Mouse (Mus musculus) left cerebral cortex, postnatal 25 days (tissue): Measurements from ENCODE around the gene Azin2. TPM values are rescaled to one million over a fixed set of nuclear protein-coding genes. Genes with fewer than 3 reads are reported as not detected.
A peak's percentile ranks its signal among the peaks of the same experiment; 100 is the strongest.

Experiments
- DNase-seq, 2 experiments: peaks; one replicate each; pipeline ENCODE4 v3.0.0; 2022; ENCODE audit warnings: low spot score in 2 of 2, mixed read lengths in 1 of 2
- intact Hi-C: fragments of 180-260 bp; cut with DNase I; formaldehyde crosslinking; loops from one replicate; pipeline ENCODE4 v1.15.1; 2025
- total RNA-seq, 2 experiments: library from RNA; stranded (reverse); gene quantifications; 2 replicates each; pipeline ENCODE4 v1.2.3; 2021

Gene Azin2
- 10 to 100 TPM; 48.8 to 51.4 TPM for total RNA-seq

DNA sequence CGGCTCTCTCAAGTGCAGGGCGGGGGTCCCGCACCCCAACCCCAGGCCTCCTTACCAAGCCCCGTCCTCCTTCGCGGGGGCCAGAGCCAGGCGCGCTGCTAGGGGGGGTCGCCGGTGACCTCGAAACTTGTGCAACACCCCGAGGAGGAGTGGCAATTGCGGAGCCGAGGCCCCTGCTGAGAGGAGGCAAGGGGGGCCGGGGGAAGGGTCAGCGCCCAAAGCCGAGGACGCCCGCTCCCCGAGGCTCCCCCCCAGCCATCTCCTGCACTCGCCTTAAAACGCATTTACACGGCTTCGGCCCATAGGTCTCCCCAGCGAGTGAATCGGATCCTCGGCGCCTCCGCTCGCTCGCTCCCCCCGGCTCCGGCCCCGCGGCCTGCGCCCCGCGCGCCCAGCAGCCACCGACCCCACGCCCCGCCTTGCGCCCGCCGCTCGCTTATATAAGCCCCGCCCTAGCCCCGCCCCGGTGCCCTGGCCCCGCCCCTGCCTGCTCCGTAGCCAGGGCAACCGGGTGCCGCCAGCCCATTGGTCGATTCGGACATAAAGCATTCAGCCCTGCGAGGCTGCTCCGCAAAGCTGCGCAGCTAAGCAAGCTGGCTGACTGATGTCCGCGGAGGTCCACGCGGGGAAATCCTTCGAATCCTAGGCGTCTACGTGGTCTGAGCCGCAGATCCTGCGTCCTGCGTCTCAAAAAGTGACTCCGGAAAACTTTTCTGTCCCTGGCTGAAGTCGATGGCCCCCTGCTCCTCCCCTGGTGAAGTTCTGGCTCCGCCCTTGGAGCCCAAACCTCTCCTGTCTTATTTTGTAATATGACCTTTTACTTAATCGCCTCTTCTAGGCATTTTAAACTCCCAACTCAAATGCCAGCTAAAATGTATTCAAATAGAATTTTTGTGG, at the start of gene Azin2:
TSS of gene Azin2 (minus strand) at position 414 of the 897 bp plus-strand sequence.
- peak; percentile 92 to 94 for DNase-seq
- intact Hi-C loops, result loop anchor here (10.0 kb wide), 1 partner anchor 223 kb away; the partner anchor contains the start of genes S100pbp and Yars

GRCm38 (mm10) chr4:129011604-129012121, 49.4 kb upstream of the Azin2 start:
- intact Hi-C loops, result no loop called here
- DNase-seq, result peak in 1 of 2 experiments; percentile 20

DNA sequence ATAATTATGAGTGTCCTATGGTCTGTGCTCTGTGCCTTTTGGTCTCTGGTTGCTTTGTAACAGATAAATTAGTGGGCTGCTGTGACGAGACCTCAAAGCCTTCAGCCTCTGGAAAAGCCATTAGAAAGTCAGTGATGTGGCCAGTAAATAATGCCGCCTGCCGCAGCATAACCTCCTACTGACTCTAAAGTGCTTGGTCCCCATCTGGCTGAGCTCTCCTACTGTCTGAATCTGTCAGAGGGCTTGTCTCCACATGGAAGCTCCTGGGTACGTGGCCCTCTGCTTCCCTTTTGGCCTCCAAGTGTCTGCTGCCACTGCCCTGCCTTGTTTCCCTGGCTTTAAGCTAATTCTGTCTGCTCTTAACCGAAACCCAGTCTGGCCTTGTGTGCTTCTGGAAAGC, 47.3 kb upstream of the Azin2 start:
- DNase-seq, result no peak
- intact Hi-C loops, result no loop called here

GRCm38 (mm10) chr4:129008672-129009071, 46.4 kb upstream of the Azin2 start:
- DNase-seq, result no peak
- intact Hi-C loops, result no loop called here

GRCm38 (mm10) chr4:129008006-129008519, 45.8 kb upstream of the Azin2 start:
- intact Hi-C loops, result no loop called here
- DNase-seq, result no peak

GRCm38 (mm10) chr4:129003720-129004119, 41.5 kb upstream of the Azin2 start:
- intact Hi-C loops, result no loop called here
- no peak for DNase-seq

GRCm38 (mm10) chr4:129000786-129001185, 38.5 kb upstream of the Azin2 start:
- intact Hi-C loops, result no loop called here
- DNase-seq, result no peak

DNA sequence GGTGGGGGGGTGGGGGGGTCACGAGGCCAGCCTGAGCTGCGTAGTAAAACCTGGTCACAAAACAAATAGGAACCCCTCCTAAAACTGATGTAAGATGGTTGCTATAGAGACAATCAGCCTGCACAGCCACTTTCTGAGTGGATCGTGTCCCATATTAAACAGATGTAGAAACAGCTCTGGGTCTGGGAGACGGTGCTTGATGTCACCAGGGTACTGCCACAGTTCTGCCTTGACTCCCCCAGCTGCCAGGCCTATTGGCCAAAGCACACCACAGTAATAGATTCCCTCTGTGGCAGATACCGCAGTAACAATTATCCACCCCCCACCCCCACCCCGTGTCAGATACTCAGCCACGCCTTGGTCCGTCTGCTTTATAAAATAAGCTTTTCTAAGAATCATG, 36.2 kb upstream of the Azin2 start:
- DNase-seq, result no peak
- intact Hi-C loops, result no loop called here

DNA sequence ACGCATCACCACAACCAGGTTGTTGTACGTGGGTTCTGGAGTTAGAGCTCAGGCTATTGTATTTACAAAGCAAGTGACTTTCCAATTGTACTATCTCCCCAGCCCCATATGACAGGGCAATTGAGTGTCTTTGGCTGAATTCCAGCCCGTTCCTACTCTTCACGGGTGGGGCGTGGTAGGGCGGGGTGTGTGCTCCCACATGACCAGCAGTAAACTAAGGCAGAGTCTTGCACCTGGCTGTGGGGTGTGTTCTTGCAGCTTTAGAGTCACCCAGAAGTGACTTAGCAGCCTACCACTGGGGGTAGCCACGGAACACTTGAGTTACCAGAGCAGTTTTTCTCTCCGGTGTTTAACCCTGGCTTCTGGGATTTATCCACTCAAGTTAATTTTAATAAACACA, 35.0 kb upstream of the Azin2 start:
- intact Hi-C loops, result no loop called here
- DNase-seq, result no peak

GRCm38 (mm10) chr4:128995238-128995637, 33.0 kb upstream of the Azin2 start:
- DNase-seq, result no peak
- intact Hi-C loops, result no loop called here

DNA sequence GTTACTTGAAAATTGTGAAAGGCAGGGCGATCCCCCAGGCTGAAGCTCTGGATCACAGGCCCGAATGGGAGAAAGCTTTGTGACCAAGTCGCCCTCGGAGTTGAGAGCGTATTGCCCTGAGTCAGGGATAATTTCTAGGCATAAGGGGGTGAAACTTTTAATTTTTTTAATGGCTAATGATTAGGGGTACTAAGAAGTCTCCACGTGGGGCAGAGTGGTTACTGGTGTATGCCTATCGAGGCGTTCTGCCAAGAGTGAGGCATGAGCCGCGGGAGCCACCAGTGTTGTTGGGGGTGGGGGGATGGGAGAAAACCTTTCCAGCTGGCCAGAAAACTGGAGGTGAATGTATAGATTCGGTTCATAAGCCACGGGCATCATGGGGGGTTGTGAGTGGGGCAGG, 31.4 kb upstream of the Azin2 start:
- intact Hi-C loops, result no loop called here
- no peak for DNase-seq

- intact Hi-C loops, result no loop called here
- DNase-seq, result peak; percentile 93 to 98
Measured at GRCm38 (mm10) chr4:128993025-128993662, 30.9 kb upstream of the Azin2 start.

- intact Hi-C loops, result no loop called here
Measured at GRCm38 (mm10) chr4:128992176-128992575, 29.9 kb upstream of the Azin2 start.

DNA sequence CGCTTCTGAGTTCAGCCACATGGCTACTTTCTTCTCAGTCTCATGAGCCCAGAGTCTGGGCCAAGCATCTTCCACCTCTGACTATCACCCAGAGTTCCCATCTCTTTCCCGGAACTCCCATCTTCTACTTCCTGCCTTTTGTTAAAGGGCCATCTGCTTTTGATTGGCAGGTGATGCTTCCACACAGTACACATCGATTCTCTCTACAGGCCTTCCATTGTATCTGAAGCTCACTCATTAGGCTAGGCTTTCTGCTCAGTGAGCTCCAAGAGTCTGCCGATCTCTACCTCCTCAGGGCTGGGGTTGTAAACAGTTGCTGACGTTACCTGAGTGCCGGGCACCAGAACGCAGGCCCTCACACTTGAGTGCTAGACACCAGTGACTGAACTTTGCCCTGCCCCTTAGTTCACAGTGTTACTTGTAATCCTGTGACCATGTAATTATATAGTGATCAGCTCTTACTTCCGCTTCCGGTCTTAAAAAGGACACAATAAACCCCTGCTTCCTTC, 29.3 kb upstream of the Azin2 start, which contains the start of gene Ak2:
TSS of gene Ak2 (plus strand) at position 459 of the 509 bp plus-strand sequence.
- intact Hi-C loops, result no loop called here
- no peak for DNase-seq

More at GRCm38 (mm10) chr4:128992176-128992575, 29.9 kb upstream of the Azin2 start:
- DNase-seq, result no peak

- DNase-seq, result no peak
- intact Hi-C loops, result no loop called here
Measured at GRCm38 (mm10) chr4:128989678-128990077, 27.4 kb upstream of the Azin2 start.

GRCm38 (mm10) chr4:128988911-128989310, 26.7 kb upstream of the Azin2 start:
- intact Hi-C loops, result no loop called here

GRCm38 (mm10) chr4:128984600-128984999, 22.4 kb upstream of the Azin2 start:
- intact Hi-C loops, result no loop called here
- no peak for DNase-seq

More at GRCm38 (mm10) chr4:128988911-128989310, 26.7 kb upstream of the Azin2 start:
- no peak for DNase-seq

DNA sequence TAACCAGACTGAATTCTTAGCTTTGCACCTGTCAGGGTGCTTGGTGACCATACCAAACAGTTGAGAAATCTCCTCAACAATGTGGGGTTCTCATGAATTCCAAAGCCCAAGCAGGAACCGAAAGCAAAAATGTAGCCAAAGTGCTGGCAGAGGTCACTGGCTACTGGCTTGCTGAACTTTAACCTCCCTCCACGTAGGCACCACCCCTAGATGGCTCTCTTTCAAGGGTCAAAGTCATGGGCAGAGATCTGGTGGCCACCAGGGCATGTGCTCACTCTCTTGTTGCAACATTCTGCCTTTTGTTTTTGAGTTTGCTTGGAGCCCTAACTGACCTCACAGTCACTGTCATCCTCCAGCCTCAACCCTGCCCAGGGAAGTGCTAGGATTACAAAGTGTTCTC, 21.4 kb upstream of the Azin2 start:
- intact Hi-C loops, result no loop called here
- DNase-seq, result no peak

DNA sequence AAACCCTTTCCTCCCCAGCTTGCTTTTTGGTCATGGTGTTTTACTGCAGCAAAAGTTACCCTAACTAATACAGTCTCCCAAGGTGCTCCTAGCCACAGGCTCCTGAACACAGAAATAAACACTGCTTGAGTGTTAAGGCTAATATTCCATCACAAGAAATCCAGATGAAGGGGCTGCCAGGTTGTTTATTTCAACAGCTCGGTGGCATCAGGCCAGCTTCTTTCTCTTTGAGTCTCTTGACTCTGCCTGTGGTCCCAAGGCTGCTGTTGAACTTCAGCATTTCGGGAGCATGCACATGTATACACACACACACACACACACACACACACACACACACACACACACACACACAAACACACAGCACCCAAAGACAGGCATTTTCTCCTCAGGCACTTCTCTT, 20.9 kb upstream of the Azin2 start:
- no peak for DNase-seq
- intact Hi-C loops, result no loop called here

GRCm38 (mm10) chr4:128981833-128982180, 19.6 kb upstream of the Azin2 start:
- intact Hi-C loops, result no loop called here
- DNase-seq, result no peak
